Mouse (Mus musculus) CD4-positive naive resting alpha-beta T cell, adult 57 days (primary cell): ENCODE data around the gene Mrpl1. TPM values are rescaled to one million over a fixed set of nuclear protein-coding genes. Genes with fewer than 3 reads are reported as not detected.

ENCODE experiments used
- total RNA-seq: library from RNA; stranded (reverse); gene quantifications from one replicate; pipeline ENCODE4 v1.2.4, GENCODE M21; 2023

Mrpl1 gene
- 11.1 TPM for total RNA-seq

GRCm38 (mm10) chr5:96209459-96209858 lies at the start of gene Mrpl1:
Mrpl1 (plus strand) TSS chr5:96209493.

GRCm38 (mm10) chr5:96164021-96164411 lies 45.3 kb upstream of the Mrpl1 start, which contains the start of gene Cnot6l:
Cnot6l (minus strand) TSS chr5:96164171.

Other genes starting within 250 kb of the Mrpl1 start
- 248 TPM for gene Cnot6l, start 45.3 kb upstream of the Mrpl1 start, total RNA-seq
- gene Fras1, start 164.5 kb downstream of the Mrpl1 start, total RNA-seq, result 0.35 TPM